Mouse (Mus musculus) MEL-GATA-1-ER (cell line): ENCODE results near the gene Omg.
A peak's percentile ranks its signal among the peaks of the same experiment; 100 is the strongest.

ENCODE experiments used
- DNase-seq: peaks from one replicate; pipeline ENCODE4 v3.0.0-alpha.2; 2012; ENCODE audit warnings: low read depth; ENCODE audit errors: extremely low read depth

The Omg gene

DNA sequence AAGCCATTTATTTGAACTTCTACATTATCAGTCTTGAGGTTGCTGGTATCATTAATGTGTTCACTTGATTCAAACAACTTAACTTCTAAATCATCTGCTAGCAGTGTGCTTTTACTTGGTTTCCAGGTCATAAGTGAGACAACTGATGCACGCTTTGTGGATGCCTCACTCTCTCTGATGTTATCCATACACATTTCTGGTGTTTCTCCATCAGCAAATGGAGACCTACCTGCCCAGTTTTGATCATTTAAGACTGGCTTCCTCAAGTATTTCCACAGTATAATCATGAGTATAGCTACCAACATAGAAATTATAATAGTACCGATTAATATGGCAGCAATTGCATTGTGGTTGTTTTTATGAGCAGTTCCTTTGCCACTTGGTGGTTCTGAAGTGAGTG is 11.9 kb upstream of the Omg start:
- no peak for DNase-seq

- no peak for DNase-seq
These were observed 11.4 kb upstream of the Omg start for GRCm38 (mm10) chr11:79515331-79515730.

- DNase-seq = no peak
These were observed 8.1 kb upstream of the Omg start for GRCm38 (mm10) chr11:79511970-79512369.

DNA sequence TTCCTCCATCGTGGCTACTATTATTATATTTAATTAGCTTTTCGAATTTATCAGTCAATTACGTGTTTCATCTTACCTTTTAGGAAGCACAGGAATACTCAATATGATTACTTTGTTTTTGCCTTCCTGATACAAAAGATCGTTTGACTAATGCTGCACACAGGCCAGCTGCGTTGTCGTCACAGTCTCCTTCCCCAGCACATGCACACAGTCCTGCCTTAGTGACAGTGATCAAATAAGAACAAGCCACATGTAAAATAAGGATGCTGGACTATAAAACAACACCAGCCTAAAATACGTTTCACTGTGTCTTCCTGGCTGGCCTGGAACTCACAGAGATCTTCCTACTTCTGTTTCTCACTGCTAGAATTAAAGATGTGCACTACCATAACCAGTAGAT is 622 bp upstream of the Omg start:
- DNase-seq = no peak

DNA sequence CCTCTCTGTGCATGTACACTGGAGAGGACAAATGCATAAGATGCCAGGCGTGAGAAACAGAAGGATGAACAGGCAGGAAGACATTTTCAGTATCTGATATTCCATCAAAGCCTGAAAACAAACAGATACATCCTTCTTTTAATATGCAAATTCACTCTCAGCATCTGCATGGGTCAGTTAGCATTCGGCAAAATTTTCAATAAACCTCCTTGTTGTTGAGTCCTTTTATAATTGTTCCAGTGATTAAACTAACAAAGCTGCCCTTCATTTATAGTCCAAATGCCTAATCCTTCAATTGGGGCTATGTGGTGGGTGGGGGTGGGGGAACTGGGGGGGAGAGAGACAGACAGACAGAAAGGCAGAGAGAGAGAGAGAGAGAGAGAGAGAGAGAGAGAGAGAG is 967 bp downstream of the Omg start:
- no peak for DNase-seq

DNA sequence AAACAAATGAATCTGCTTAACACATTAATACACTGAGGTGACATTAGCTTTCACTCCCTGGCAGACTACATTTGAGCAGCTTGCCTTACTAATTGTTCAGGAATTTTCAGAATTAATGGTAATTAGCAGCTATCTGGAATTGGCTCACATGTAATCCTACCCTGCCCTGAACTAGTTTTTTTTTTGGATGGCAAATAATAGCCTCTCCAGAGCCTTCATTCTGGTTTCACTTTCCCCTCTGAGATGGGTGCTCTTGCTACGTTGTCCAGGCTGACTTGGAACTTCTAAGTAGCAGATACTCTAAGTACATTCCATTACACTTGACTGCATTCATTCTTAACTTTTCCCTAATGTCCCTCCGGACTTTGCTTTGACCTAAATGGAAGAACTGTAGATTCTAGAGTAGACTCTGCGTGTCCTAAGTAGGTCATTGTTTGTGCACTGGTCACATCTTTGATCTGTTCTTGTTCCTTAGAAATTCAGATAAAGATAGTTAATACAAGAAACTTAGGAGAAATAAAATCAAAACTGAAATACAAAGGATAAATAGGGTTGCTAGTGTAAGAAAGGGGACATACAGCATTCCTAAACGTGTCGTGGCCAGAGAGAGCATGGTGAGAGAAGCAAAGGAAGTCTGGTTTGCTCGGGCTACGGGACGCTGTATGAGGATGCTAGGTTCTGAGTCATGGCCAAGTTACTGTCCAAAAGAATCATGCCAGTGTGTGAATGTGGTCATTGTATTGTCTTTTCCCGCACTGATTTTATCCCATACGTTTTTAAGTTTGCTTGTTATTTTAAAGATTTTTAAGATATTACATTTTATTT is 8.7 kb downstream of the Omg start:
- DNase-seq = no peak

DNA sequence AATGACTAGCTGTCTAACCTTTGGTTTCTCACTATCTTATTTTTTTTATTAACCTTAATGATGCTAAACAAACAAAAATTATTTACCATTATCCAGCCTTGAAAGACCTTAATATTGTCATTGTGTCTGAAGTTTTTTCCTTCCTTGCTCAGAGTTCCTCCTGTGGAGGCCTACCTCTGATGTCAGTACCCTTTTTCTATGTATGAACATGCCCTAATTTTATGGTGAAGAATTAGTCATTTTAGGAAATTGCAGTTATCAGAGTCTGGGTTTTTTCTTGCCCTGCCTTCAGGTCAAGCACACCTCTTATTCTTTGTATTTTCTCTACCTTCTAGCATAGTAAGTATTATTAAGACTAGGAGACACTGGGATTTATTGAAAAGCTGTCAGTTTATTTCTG is 19.2 kb downstream of the Omg start:
- DNase-seq = no peak

GRCm38 (mm10) chr11:79483876-79484528 is 19.9 kb downstream of the Omg start:
- no peak for DNase-seq

- no peak for DNase-seq
These were observed 20.5 kb downstream of the Omg start for GRCm38 (mm10) chr11:79483392-79483791.

- no peak for DNase-seq
These were observed 35.8 kb downstream of the Omg start for GRCm38 (mm10) chr11:79468097-79468496.

DNA sequence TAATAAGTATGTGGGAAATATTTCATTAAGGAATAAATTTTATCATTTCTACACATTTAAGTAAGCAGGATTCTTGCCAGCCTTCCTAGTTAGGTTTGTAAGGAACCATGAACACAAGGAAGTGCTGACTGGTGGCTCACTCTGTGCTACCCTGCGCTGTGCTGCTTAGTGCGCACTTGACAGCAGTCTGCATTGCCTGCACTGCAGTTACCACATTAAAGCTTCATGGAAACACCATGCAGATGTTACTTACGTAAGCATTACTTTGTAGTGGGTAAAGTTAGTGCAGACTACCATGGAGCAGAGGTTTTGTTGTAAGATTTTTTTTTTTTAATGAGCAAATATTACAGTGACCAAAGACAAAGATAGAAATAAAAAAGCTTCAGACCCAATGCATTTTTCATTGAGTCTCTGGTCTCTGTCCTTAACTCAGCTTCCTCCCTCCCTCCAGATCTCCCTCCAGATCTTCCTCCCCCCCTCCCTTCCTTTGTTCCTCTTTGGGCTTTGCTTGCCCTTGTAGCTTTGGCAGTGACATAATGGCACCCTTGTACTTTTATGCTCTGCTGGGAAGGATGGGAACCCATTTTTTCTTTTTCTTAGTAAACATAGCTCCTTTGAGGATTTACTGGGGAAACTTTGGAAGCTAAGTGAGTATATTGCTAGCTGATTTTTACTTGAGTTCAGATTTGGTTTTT is 43.0 kb downstream of the Omg start:
- DNase-seq = peak; percentile 20

- no peak for DNase-seq
These were observed 44.0 kb downstream of the Omg start for GRCm38 (mm10) chr11:79459846-79460245.

GRCm38 (mm10) chr11:79457928-79458327 is 46.0 kb downstream of the Omg start:
- DNase-seq = no peak

GRCm38 (mm10) chr11:79452966-79453365 is 50.9 kb downstream of the Omg start:
- no peak for DNase-seq
